Mouse (Mus musculus): ENCODE measurements around the gene Zfp358. TPM values are rescaled to one million over a fixed set of nuclear protein-coding genes. Genes with fewer than 3 reads are reported as not detected.

Zfp358 gene
- 1 to 10 TPM; 8.7 to 10.0 TPM for total RNA-seq (2023)

GRCm38 (mm10) chr8:3492901-3493844, at the start of gene Zfp358:
Zfp358 (plus strand) TSS chr8:3493138.

DNA sequence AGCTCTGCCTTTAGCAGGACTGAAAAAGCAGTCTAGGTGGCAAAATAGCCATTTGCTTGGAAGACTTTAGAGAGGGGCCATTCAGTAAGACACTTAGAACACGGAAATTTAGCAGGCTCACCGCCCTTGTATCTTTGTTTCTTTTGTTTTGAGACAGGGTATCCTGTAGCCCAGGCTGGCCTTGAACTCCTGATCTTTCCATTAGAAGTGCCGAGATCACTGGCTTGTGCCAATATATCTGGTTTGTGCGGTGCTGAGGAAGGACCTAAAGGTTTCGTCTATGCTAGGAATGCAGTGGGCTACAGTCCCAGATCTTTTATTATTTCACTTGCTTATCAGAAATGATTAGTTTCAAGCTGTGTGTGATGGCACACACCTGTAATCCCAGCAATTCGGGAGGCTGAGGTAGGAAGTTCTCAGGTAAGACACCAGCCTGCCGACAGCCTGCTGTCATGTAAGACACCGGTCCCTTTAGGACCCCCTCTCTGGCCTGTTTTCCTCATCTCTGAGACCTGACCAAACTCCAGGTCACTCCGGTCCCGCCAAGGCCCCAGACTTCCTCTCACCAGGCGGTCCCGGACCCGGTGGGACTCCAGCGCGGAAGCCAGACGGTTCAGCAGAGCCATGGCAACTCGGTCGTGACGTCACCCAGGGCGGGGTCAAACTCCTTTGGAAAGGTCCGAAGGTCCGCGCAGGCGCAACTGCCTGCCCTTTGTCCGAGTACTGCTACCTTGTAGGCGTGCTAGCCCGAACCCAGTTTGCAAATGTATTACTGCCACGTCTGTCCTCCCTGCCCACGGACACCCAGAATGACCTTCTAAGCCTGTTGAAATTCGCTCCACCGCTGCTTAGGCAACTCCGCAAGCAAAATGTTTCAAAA, 25.7 kb upstream of the Zfp358 start, which contains the start of gene Pex11g:
TSS of gene Pex11g (minus strand) at position 675 of the 880 bp plus-strand sequence.

DNA sequence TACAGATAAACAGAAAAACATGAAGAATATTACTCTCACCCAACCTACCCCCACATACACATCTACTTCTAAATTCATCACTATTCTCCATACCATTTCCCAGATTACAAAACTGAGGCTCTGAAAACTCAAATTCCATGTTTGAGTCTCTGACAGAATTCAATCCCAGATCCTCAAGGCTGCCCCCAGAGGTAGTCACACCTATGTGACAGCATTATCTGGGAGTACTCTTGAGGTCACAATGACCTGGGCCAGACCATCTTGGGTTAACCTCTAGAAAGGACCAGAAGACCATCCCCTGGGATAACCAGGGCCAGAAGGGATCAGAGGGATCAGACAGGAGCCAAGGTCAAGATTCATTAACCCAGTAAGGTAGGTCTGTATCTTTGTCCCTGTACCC, 22.4 kb upstream of the Zfp358 start, which contains the start of gene Tex45:
TSS of gene Tex45 (plus strand) at position 301 of the 400 bp plus-strand sequence.

GRCm38 (mm10) chr8:3500235-3501090, 7.5 kb downstream of the Zfp358 start, which contains the start of gene Mcoln1:
Mcoln1 (plus strand) TSS chr8:3500457.

GRCm38 (mm10) chr8:3515260-3515671, 22.3 kb downstream of the Zfp358 start, which contains the start of gene Pnpla6:
Pnpla6 (plus strand) TSS chr8:3515384.

Other genes with a start within 250 kb of the Zfp358 start
- gene Insr, start 213.5 kb upstream of the Zfp358 start, total RNA-seq (2023) = 10 to 100 TPM; 53.5 to 55.7 TPM
- gene A430078G23Rik, start 139.7 kb upstream of the Zfp358 start, total RNA-seq (2023) = 100 to 1,000 TPM; 263 to 289 TPM
- gene Arhgef18, start 100.1 kb upstream of the Zfp358 start, total RNA-seq (2023) = 100 to 1,000 TPM; 269 to 313 TPM
- 1 to 10 TPM; 1.4 to 2.4 TPM for gene Pex11g, start 25.5 kb upstream of the Zfp358 start, total RNA-seq (2023)
- 1 to 10 TPM; 5.0 to 8.3 TPM for gene Tex45, start 22.3 kb upstream of the Zfp358 start, total RNA-seq (2023)
- 100 to 1,000 TPM; 105 to 106 TPM for gene Mcoln1, start 7.3 kb downstream of the Zfp358 start, total RNA-seq (2023)
- gene Pnpla6, start 22.2 kb downstream of the Zfp358 start, total RNA-seq (2023) = 10 to 100 TPM; 78.0 to 82.4 TPM
- gene C330021F23Rik, start 74.9 kb downstream of the Zfp358 start, total RNA-seq (2023) = not detected
- not detected for gene Camsap3, start 94.2 kb downstream of the Zfp358 start, total RNA-seq (2023)
- gene Xab2, start 128.2 kb downstream of the Zfp358 start, total RNA-seq (2023) = 10 to 100 TPM; 87.4 to 92.4 TPM
- 10 to 100 TPM; 67.1 to 68.4 TPM for gene Pet100, start 128.4 kb downstream of the Zfp358 start, total RNA-seq (2023)
- not detected for gene Pcp2, start 132.4 kb downstream of the Zfp358 start, total RNA-seq (2023)
- gene Stxbp2, start 137.8 kb downstream of the Zfp358 start, total RNA-seq (2023) = 100 to 1,000 TPM; 259 to 269 TPM
- not detected for gene Retn, start 162.6 kb downstream of the Zfp358 start, total RNA-seq (2023)
- not detected for gene Mcemp1, start 172.6 kb downstream of the Zfp358 start, total RNA-seq (2023)
- not detected for gene Fcor, start 179.2 kb downstream of the Zfp358 start, total RNA-seq (2023)
- gene Trappc5, start 183.2 kb downstream of the Zfp358 start, total RNA-seq (2023) = 10 to 100 TPM; 23.4 to 28.8 TPM
- 100 to 1,000 TPM; 596 to 740 TPM for gene Fcer2a, start 201.0 kb downstream of the Zfp358 start, total RNA-seq (2023)
- gene Clec4g, start 227.5 kb downstream of the Zfp358 start, total RNA-seq (2023) = not detected